Mouse (Mus musculus) midbrain, embryonic 10.5 days (tissue): ENCODE data around the gene Fam187a. TPM values are rescaled to one million over a fixed set of nuclear protein-coding genes. Genes with fewer than 3 reads are reported as not detected.

ENCODE experiments used
- polyA plus RNA-seq: library from polyadenylated mRNA; unstranded; fragments of >200 nt; fragmentation: Nextera tagmentation; extraction: Ambion mirVana; gene quantifications from 2 replicates; pipeline ENCODE4 v1.2.1, GENCODE M21; 2016

Gene Fam187a
- polyA plus RNA-seq, 1 experiment from 2014 or later = not detected

Other genes with a start within 250 kb of the Fam187a start
- gene Meioc, start 221.5 kb upstream of the Fam187a start, polyA plus RNA-seq = 0.16 and 0.41 TPM in 2 replicates
- gene Ccdc43, start 187.4 kb upstream of the Fam187a start, polyA plus RNA-seq = 59.5 and 63.2 TPM in 2 replicates
- gene Adam11, start 123.7 kb upstream of the Fam187a start, polyA plus RNA-seq = 10.7 and 18.4 TPM in 2 replicates
- 81.1 and 84.0 TPM in 2 replicates for gene Gjc1, start 65.5 kb upstream of the Fam187a start, polyA plus RNA-seq
- gene Higd1b, start 49.3 kb upstream of the Fam187a start, polyA plus RNA-seq = not detected in 2 replicates
- gene Eftud2, start 4.2 kb upstream of the Fam187a start, polyA plus RNA-seq = 334 and 339 TPM in 2 replicates
- 2.2 and 2.7 TPM in 2 replicates for gene Ccdc103, start 4.0 kb upstream of the Fam187a start, polyA plus RNA-seq
- gene Gfap, start 15.7 kb downstream of the Fam187a start, polyA plus RNA-seq = 0.05 and 0.09 TPM in 2 replicates
- 12.4 and 14.0 TPM in 2 replicates for gene Kif18b, start 40.0 kb downstream of the Fam187a start, polyA plus RNA-seq
- gene C1ql1, start 61.5 kb downstream of the Fam187a start, polyA plus RNA-seq = 3.0 and 5.8 TPM in 2 replicates
- 57.3 and 61.8 TPM in 2 replicates for gene Nmt1, start 143.0 kb downstream of the Fam187a start, polyA plus RNA-seq
- 265 and 287 TPM in 2 replicates for gene Dcakd, start 143.2 kb downstream of the Fam187a start, polyA plus RNA-seq
- gene Plcd3, start 216.5 kb downstream of the Fam187a start, polyA plus RNA-seq = 1.4 TPM in 2 replicates
- 10.7 and 12.5 TPM in 2 replicates for gene Acbd4, start 216.5 kb downstream of the Fam187a start, polyA plus RNA-seq
- 2.3 and 2.7 TPM in 2 replicates for gene Hexim1, start 231.1 kb downstream of the Fam187a start, polyA plus RNA-seq
- 7.8 and 8.2 TPM in 2 replicates for gene Hexim2, start 247.3 kb downstream of the Fam187a start, polyA plus RNA-seq